Mouse (Mus musculus): Measurements from ENCODE around the gene Igdcc3. TPM values are rescaled to one million over a fixed set of nuclear protein-coding genes. Genes with fewer than 3 reads are reported as not detected.
A peak's percentile ranks its signal among the peaks of the same experiment; 100 is the strongest.

Gene Igdcc3
- total RNA-seq, 2 experiments from 2014 or later: 1.4 to 1.8 TPM

DNA sequence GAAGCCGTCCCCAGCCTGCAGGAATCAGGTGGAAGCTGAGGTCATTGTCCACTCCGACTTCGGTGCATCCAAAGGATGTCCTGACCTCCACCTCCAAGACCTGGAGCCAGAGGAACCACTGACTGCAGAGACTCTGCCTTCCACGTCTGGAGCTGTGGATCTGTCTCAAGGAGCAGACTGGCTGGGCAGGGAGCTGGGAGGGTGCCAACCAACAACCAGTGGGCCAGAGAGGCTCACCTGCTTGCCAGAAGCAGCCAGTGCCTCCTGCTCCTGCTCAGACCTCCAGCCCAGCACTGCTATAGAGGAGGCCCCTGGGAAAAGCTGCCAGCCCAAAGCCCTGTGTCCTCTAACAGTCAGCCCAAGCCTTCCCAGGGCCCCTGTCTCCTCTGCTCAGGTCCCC lies 5.9 kb upstream of the Igdcc3 start:
- no peak for DNase-seq (ENCODE audit: low spot score in 2 of 2)

DNA sequence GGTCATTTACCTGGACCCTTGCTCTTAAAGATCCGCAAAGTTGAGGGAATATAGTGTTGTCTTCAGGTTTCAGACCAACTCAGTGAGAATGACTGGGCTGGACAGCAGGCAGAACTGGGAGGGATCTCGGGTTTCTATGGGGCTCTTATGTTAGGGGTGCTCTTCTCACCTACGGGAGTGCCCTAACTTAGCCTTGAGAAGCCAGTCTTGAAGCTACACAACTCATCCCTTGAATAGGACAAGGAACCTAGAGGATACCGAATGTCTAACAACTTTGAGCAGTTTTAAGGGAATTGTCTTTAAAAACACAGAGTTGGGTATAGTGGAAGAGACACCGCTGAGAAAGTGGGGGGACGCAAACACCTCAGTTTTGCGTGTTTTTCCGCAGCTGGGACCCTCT lies 498 bp upstream of the Igdcc3 start:
- no peak for DNase-seq (ENCODE audit: low spot score in 2 of 2)

DNA sequence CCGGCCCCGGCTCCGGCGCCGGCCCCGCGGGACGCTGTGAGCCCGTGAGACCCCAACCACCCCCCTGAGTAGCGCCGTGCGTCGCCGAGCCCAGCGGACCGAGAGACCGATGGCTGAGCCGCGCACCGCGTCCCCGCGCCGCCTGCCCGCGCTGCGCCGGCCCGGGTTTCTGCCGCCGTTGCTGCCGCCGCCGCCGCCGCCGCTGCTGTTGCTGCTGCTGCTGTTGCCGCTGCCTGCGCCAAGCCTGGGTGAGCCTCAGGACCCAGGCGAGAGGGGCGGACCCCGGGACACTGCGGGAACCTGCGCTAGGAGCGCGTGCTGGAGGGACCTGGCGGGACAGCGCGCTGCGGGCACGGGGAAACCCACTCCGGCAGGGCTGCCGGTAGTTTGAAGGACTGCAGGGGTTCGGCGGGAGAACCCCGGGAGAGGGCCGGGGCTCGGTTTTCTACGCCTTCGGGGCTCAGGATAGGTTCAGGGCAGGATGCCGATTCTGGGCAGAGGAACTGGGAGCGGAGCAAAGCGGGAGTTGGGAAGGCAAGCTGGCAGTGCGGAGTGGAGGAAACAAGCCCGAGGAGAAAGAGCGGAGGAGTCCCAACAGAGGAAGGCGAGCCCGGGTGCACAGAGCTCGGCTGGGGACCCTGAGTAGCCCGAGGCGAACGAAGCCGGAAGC lies 452 bp downstream of the Igdcc3 start:
- peak; percentile 51 to 61 for DNase-seq (ENCODE audit: low spot score in 2 of 2)

DNA sequence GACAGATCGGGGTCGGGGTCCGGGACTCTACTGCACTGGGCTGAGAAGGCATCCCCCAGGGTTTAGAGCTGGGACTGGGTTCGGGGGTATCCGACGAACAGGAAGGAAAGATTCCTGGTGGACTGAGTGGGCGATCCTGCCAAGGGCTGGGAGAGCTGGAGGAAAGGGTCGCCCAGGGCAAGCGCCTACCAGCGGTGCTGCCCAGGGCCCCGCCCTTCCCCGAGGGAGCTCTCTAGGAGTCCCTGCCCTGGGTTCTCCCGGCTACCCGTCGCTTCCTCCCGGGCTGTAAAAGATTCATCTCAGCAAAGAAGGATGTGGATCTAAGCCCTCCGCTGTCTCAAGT lies 958 bp downstream of the Igdcc3 start:
- DNase-seq (ENCODE audit: low spot score in 2 of 2): peak; percentile 37 to 43

DNA sequence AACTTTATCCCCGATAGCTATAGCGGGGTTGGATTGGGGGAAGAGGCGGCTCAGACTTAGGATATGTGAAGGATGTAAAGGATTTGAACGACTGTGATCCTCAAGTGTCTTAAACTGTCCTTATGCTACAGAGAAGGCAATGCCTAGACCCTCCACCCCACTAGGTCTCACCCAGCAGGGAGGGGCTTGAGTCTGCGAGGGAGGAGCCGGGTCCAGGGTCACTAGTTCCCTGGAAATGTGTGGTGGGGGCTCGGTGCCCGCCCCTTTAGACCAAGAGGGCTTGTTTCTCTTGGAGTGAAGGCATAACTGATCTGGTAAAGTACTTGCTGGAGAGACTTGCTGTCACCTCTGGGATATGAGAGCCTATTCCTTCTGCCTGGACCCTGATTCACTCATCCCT lies 1.4 kb downstream of the Igdcc3 start:
- no peak for DNase-seq (ENCODE audit: low spot score in 2 of 2)

DNA sequence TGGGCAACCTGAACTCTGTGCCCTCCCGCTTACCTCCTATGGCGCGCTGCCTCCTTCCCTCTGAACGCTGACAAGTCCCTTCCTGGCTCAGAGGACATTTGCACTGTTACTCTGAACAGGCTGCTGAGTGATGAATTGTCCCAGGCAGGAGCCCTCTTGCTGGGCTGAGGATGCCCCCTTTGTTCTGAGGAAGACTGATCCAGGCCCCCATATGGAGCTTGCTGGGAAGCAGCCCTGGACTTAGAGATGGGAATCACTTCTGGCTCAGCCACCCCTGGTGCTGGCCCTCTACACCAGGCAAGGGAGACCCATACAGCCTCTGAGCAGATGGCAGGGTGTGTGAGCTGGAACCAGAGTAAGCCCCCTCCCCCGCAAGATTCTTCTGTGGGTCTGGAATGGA lies 5.0 kb downstream of the Igdcc3 start:
- no peak for DNase-seq (ENCODE audit: low spot score in 2 of 2)

DNA sequence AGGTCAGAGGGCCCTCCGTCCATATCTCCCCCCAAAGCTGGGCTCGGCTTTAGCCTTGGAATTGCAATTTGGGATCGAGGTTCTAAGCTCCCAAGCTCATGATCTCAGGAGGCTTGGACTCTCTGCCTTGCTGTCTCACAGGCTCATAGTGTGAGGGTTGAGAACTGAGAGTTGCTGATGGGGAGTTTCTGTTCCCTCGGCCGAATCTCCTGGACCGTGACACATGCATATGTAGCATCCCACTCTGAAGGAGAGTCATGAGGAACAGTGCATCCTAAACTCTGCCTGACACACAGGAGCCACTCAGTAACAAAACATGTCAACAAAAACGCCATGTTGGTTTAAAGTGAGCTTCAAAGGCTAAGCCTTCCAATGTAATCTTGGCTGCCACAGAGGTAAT lies 7.5 kb downstream of the Igdcc3 start:
- no peak for DNase-seq (ENCODE audit: low spot score in 2 of 2)

GRCm38 (mm10) chr9:65152711-65153330 lies 11.8 kb downstream of the Igdcc3 start:
- no peak for DNase-seq (ENCODE audit: low spot score in 2 of 2)

GRCm38 (mm10) chr9:65153331-65153711 lies 12.3 kb downstream of the Igdcc3 start:
- DNase-seq (ENCODE audit: low spot score in 2 of 2): no peak

- DNase-seq (ENCODE audit: low spot score in 2 of 2): no peak
These were observed 13.9 kb downstream of the Igdcc3 start for GRCm38 (mm10) chr9:65154692-65155455.

GRCm38 (mm10) chr9:65156604-65157003 lies 15.6 kb downstream of the Igdcc3 start:
- no peak for DNase-seq (ENCODE audit: low spot score in 2 of 2)

DNA sequence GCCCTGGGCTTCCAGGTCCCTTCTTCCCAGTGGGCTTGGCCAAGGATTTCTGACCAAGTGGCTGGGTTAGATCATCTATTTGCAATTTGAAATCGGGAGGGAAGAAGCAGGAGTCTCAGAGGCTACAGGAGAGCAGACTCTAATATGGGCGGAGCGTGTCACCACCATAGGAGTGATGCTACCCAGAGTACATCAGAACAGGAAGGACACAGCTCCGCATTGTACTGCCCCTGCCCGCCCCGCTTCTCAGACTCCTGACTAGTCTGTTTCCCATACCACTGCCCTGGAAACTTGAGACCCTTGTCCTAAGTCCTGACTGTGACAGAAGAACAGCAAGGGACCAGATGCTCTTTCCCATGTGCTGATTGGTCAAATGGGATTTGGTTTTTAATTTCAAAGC lies 16.6 kb downstream of the Igdcc3 start:
- DNase-seq (ENCODE audit: low spot score in 2 of 2): no peak

- no peak for DNase-seq (ENCODE audit: low spot score in 2 of 2)
These were observed 20.2 kb downstream of the Igdcc3 start for GRCm38 (mm10) chr9:65161188-65161587.

DNA sequence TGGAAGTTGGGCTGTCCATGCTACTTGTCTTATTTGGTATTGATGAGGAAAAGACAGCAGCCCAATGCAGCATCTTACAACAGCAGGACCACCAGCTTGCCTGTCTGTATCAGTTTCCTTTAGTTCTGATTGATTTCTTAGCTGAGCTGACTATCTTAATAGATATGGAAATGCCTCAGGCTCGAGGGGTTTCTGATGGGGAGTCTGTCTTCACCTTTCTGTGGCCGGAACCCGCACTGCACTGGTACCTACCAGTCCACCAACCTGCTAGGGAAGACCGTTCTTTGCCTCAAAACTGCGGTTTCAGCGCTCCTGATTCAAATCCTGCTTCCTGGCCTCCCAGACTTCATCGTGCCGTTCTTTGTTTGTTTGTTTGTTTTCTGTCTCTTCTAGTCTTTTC lies 20.9 kb downstream of the Igdcc3 start:
- DNase-seq (ENCODE audit: low spot score in 2 of 2): no peak

DNA sequence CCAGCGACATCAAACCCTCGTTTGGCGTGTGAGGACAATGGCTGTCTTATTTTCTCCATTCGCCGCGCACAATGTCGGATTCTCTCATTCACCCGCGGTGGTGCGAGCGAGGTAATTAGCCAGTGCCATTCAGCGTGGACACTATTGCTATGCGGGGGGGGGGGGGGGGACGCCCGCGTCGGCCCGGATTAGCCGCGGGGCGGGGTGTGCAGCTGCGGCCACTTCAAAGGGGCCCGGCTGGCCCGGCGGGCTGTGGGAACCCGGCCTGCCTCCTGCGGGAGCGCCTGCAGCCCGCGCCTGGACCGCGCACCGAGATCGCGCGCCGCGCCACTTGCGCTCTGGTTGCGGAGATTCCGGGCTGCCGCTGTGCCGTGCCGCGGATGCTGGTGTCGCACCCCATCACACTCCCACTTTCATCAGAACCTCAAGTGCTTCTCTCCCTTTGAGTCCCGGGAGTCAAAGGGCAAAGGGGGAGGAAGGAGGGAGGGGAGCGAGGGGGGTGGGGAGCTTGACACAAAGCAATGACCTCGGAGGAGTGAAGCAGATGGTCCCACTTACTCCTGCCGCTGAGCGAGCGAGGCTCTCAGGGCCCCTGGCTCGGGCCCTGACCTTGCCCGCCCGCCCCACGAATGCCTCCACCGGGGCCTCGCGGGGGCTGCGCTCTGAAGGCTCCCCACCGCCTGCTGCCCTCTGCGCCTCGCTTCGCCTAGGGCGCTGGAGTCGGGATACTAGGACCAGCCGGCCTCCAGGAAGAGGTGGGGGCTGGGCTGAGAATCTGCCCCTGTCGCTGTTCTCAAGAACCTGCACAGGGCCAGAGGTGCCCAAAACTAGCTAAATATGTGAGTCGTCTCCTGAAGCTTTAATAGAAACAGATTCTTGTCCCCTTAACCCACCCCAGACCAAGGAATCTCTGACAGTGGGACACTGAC lies 22.0 kb downstream of the Igdcc3 start:
- peak in 1 of 2 experiments; percentile 19 for DNase-seq (ENCODE audit: low spot score in 2 of 2)

- no peak for DNase-seq (ENCODE audit: low spot score in 2 of 2)
These were observed 23.9 kb downstream of the Igdcc3 start for GRCm38 (mm10) chr9:65164870-65165269.

GRCm38 (mm10) chr9:65166386-65166785 lies 25.4 kb downstream of the Igdcc3 start:
- no peak for DNase-seq (ENCODE audit: low spot score in 2 of 2)

- DNase-seq (ENCODE audit: low spot score in 2 of 2): no peak
These were observed 27.5 kb downstream of the Igdcc3 start for GRCm38 (mm10) chr9:65168534-65168933.

GRCm38 (mm10) chr9:65168952-65169351 lies 28.0 kb downstream of the Igdcc3 start:
- DNase-seq (ENCODE audit: low spot score in 2 of 2): no peak

DNA sequence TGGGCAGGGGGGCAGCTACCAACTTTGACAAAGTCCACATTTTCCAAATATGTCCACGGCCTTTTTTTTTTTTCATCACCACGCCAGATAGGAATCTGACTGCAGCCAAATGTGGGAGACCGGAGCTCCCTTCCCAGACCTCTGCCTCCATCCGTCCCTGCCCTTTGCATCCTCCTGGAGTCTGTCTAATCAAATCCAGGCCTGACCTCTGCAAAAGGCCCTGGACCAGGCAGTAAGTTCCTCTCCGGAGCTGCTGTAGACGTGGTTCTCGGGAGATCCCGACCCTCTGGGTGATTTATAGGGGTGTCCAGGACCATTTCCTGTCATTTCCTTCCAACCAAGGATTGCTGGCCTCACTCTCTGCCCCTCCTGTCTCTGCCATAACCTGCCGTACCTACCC lies 31.7 kb downstream of the Igdcc3 start:
- DNase-seq (ENCODE audit: low spot score in 2 of 2): no peak

GRCm38 (mm10) chr9:65175234-65175938 lies 34.4 kb downstream of the Igdcc3 start:
- DNase-seq (ENCODE audit: low spot score in 2 of 2): no peak
